Mouse (Mus musculus): ENCODE measurements at regions not wholly inside any gene's neighbourhood (a gene's known extent, or its start where the extent isn't known, plus 50 kb on each side); places are given as distances from the start of the nearest gene placed in this dataset.
A peak's percentile ranks its signal among the peaks of the same experiment; 100 is the strongest.

DNA sequence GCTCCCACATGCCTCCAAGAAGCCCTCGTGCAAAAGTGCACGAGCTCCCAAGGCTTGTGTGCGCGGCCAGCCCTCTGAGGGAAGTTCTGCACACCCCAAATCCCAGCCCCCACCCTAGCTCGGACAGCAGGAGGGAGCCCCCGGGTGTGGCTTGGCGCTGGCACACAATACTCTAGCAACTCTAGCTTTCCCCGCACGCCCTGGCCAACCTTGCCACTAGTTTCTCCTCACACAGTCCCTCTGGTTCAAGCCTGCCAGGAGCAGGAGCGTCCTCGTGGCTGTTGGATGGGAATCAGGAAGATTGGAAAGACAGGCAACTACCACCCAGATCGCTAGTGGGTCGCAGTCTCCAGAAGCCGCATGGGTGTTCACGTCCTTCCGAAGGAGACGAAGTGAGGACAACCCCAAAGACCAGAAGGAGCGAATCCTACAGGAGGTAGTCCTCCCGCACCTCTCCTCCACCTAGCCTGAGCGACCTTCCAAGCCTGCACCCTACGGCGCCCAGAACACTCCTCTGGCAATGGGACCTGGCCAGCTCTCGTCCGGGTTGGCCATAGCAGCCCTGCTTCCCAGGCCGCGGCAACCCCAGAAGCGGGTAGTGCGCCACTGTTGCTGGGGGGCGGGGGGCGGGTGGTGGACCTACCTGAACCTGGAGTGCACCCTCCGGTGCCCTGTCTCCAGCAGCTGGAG is 243.9 kb downstream of the Tex13c3 start:
- ATAC-seq (ENCODE audit: low FRiP score, low read depth): peak; percentile 85
- Histone ChIP-seq H3K4me1 (no peaks in the 10 kb centered on the region), H3K9ac (no peak overlapping the region), H3K9me3 (no peaks in the 10 kb centered on the region), H3K36me3 (no peaks in the 10 kb centered on the region), H3K27me3 (replicated peaks) (no peaks in the 10 kb centered on the region), H3K27ac (no peak overlapping the region), H3K4me2 (replicated peaks) (peak overlapping the region; percentile 74), H3K4me3 (peak overlapping the region; percentile 42)
- WGBS: 18% methylated on average over 31 of the region's 31 CpGs

DNA sequence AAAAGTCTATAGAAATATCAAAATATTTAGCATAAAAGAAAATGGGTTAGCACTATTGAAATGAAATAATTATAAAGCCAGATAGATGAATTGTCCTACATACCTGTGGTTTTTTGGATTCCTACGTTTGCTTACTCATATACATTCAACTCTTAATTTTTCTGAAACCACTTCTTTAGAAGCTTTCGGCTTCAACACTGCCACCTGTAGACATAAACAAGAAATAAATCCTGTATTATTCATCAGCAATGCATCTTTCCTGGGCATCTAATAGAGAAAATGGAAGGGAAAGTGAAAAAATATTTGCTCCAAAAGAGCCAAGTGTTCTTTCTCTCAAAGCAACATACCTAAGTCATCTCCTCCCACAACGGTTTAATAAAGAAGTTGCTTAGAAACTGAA is 245.7 kb downstream of the Tex13c3 start:
- Histone ChIP-seq H3K4me2 (replicated peaks) (no peak overlapping the region), H3K9ac (no peak overlapping the region), H3K27ac (no peak overlapping the region), H3K36me3 (no peaks in the 10 kb centered on the region), H3K27me3 (replicated peaks) (no peaks in the 10 kb centered on the region), H3K9me3 (no peaks in the 10 kb centered on the region), H3K4me3 (no peak overlapping the region), H3K4me1 (no peaks in the 10 kb centered on the region)
- 76% methylated on average over 3 of the region's 3 CpGs for WGBS
- no peak for ATAC-seq (ENCODE audit: low FRiP score, low read depth)

GRCm38 (mm10) chrX:19231823-19232222 is 249.3 kb downstream of the Tex13c3 start:
- 87% methylated on average over 3 of the region's 3 CpGs for WGBS
- no peak overlapping the region for H3K4me3 ChIP-seq
- H3K9me3 ChIP-seq: no peaks in the 10 kb centered on the region
- no peaks in the 10 kb centered on the region for H3K4me1 ChIP-seq
- no peak overlapping the region for H3K4me2 ChIP-seq (replicated peaks)
- H3K27me3 ChIP-seq (replicated peaks): no peaks in the 10 kb centered on the region
- H3K27ac ChIP-seq: no peak overlapping the region
- H3K36me3 ChIP-seq: no peaks in the 10 kb centered on the region
- no peak overlapping the region for H3K9ac ChIP-seq
- no peak for ATAC-seq (ENCODE audit: low FRiP score, low read depth)

GRCm38 (mm10) chrX:19223336-19223735 is 257.8 kb downstream of the Tex13c3 start:
- Histone ChIP-seq H3K4me1 (no peaks in the 10 kb centered on the region), H3K27me3 (replicated peaks) (no peaks in the 10 kb centered on the region), H3K4me2 (replicated peaks) (no peak overlapping the region), H3K9ac (no peak overlapping the region), H3K27ac (no peak overlapping the region), H3K36me3 (no peaks in the 10 kb centered on the region), H3K9me3 (no peaks in the 10 kb centered on the region), H3K4me3 (no peak overlapping the region)
- no peak for ATAC-seq (ENCODE audit: low FRiP score, low read depth)

DNA sequence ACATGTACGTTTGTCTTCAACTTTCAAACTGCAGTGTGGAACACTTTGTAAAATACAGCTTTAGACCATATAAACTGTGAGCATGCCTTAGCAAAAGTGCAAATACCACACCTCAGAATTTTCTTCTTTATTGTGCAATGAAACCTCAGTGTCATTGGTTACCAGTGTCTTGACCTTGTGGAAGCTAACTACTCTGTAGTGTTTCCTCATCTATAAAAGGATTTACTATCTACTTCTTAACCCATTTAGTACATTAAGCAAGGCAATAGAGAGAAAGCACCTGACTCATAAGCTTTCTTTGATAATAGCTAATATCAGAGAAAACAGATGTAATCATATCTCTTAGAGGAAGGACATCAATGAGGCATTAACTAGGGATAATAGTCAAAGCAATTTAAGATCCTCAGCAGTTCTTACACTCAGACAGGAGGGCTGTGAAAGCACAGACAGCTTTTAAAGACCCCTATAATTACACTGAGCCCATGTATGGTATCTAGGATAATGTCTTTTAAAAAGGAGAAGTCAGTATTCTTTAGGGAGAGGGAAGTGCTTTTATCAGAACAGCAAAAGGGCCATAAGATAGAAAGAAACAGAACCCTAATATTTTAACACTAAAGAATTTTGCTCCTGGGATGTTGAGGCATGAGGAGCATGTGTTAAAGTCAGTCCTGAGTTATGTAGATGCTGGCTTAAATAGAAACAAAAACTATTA is 260.2 kb downstream of the Tex13c3 start:
- WGBS: 90% methylated on average over 1 of the region's 1 CpGs
- H3K4me1 ChIP-seq: no peaks in the 10 kb centered on the region
- H3K4me3 ChIP-seq: no peak overlapping the region
- no peak overlapping the region for H3K9ac ChIP-seq
- no peaks in the 10 kb centered on the region for H3K9me3 ChIP-seq
- no peak overlapping the region for H3K27ac ChIP-seq
- H3K36me3 ChIP-seq: no peaks in the 10 kb centered on the region
- ATAC-seq (ENCODE audit: low FRiP score, low read depth): no peak
- H3K4me2 ChIP-seq (replicated peaks): no peak overlapping the region
- no peaks in the 10 kb centered on the region for H3K27me3 ChIP-seq (replicated peaks)

DNA sequence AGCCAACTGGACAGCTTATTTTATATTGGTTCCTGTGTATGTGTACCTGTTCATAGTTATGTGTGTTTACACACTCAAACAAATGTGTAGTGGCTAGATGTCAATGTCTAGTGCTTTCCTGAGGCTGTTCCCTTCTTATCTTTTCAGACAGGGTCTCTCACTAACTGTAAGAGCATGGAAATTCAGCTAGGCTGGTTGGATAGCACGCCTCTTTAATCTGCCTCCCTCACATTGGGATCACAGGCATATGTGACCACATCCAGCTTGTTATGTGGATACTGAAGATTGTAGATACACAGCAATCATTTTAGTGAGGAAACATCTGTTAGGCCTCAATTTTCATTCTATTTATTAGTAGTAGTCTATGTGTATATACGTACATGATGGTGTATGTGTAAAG is 261.4 kb downstream of the Tex13c3 start:
- no peak for ATAC-seq (ENCODE audit: low FRiP score, low read depth)
- Histone ChIP-seq H3K9ac (no peak overlapping the region), H3K9me3 (no peaks in the 10 kb centered on the region), H3K4me3 (no peak overlapping the region), H3K4me2 (replicated peaks) (no peak overlapping the region), H3K36me3 (no peaks in the 10 kb centered on the region), H3K27ac (no peak overlapping the region), H3K27me3 (replicated peaks) (no peaks in the 10 kb centered on the region), H3K4me1 (no peaks in the 10 kb centered on the region)
- 78% methylated on average over 2 of the region's 2 CpGs for WGBS

DNA sequence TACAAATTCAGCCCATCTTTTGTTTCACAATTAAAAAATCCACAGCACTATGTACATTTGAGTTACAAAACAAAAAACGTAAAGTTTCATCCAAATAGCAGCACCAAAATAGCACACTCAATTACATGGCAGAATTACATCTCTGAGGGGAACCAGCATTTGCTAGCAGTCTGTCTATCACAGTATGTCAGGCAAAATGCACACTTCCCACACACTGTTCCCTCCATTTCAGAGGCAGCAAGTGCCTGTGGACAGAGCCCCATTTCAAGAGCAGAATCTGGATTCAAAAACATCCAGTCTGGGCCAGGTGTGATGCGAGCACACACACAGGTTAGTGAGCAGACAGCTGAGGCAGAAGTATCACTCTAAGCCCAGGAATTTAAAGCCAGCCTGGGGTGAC is 261.8 kb downstream of the Tex13c3 start:
- no peak overlapping the region for H3K27ac ChIP-seq

GRCm38 (mm10) chrX:19206420-19206819 is 274.7 kb downstream of the Tex13c3 start:
- H3K9me3 ChIP-seq: no peaks in the 10 kb centered on the region
- no peak overlapping the region for H3K27ac ChIP-seq
- no peaks in the 10 kb centered on the region for H3K27me3 ChIP-seq (replicated peaks)
- H3K4me1 ChIP-seq: no peaks in the 10 kb centered on the region
- H3K4me2 ChIP-seq (replicated peaks): no peak overlapping the region
- no peak overlapping the region for H3K4me3 ChIP-seq
- H3K36me3 ChIP-seq: no peaks in the 10 kb centered on the region
- H3K9ac ChIP-seq: no peak overlapping the region
- no peak for ATAC-seq (ENCODE audit: low FRiP score, low read depth)
- 57% methylated on average over 1 of the region's 1 CpGs for WGBS

More for the DNA sequence above, 261.8 kb downstream of the Tex13c3 start:
- H3K9ac ChIP-seq: no peak overlapping the region
- no peaks in the 10 kb centered on the region for H3K27me3 ChIP-seq (replicated peaks)
- no peak for ATAC-seq (ENCODE audit: low FRiP score, low read depth)
- no peak overlapping the region for H3K4me2 ChIP-seq (replicated peaks)
- H3K4me1 ChIP-seq: no peaks in the 10 kb centered on the region
- no peaks in the 10 kb centered on the region for H3K9me3 ChIP-seq
- no peaks in the 10 kb centered on the region for H3K36me3 ChIP-seq
- no peak overlapping the region for H3K4me3 ChIP-seq
- 84% methylated on average over 2 of the region's 2 CpGs for WGBS

DNA sequence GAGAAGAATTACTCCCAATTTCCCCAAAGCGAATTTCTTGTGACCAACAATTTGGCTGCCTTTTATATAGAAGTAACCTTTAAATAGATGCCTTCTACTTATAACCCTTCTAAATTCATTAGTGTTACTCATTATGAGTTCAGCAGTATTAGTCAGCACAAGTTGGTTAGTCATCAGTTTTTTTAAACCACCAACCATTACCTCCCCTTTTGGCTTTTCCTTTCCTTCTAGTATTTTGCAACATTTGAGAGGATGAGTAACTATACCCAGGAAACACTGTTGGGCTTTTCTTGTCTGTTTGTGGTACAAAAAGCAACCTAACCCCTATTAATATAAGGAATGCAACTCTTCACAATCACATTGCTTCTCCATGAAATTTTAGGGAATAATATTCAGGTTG is 278.6 kb downstream of the Tex13c3 start:
- Histone ChIP-seq H3K36me3 (no peaks in the 10 kb centered on the region), H3K27ac (no peak overlapping the region), H3K9ac (no peak overlapping the region), H3K4me3 (no peak overlapping the region), H3K4me2 (replicated peaks) (no peak overlapping the region), H3K9me3 (no peaks in the 10 kb centered on the region), H3K27me3 (replicated peaks) (no peaks in the 10 kb centered on the region), H3K4me1 (no peaks in the 10 kb centered on the region)
- ATAC-seq (ENCODE audit: low FRiP score, low read depth): no peak
- 89% methylated on average over 1 of the region's 1 CpGs for WGBS

GRCm38 (mm10) chrX:19201383-19201782 is 279.7 kb downstream of the Tex13c3 start:
- Histone ChIP-seq H3K9ac (no peak overlapping the region), H3K36me3 (no peaks in the 10 kb centered on the region), H3K4me1 (no peaks in the 10 kb centered on the region), H3K9me3 (no peaks in the 10 kb centered on the region), H3K4me2 (replicated peaks) (no peak overlapping the region), H3K27ac (no peak overlapping the region), H3K4me3 (no peak overlapping the region), H3K27me3 (replicated peaks) (no peaks in the 10 kb centered on the region)
- no peak for ATAC-seq (ENCODE audit: low FRiP score, low read depth)
- 82% methylated on average over 1 of the region's 1 CpGs for WGBS

DNA sequence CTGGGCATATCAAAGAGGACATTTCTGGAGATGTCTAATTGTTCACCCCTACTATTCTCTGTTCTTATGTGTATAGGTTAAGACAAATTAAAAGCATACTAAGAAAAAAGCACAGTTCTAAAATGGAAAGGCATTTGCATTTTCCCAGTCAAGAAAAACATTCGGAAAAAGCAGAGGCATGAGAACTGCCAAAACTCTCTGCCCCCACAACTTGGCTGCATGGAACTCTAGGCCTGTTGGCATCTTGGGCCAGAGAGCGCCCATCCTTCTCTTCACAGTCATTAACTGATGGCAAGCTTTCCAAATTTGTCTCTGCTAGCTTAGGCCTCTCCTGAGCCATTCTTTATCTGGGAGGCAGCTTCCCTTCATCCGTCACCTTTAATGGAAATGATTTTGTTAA is 281.6 kb downstream of the Tex13c3 start:
- no peak overlapping the region for H3K9ac ChIP-seq
- WGBS: 84% methylated on average over 3 of the region's 3 CpGs
- no peaks in the 10 kb centered on the region for H3K27me3 ChIP-seq (replicated peaks)
- H3K27ac ChIP-seq: no peak overlapping the region
- H3K4me1 ChIP-seq: no peaks in the 10 kb centered on the region
- no peak for ATAC-seq (ENCODE audit: low FRiP score, low read depth)
- H3K36me3 ChIP-seq: no peaks in the 10 kb centered on the region
- H3K4me2 ChIP-seq (replicated peaks): no peak overlapping the region
- H3K4me3 ChIP-seq: no peak overlapping the region
- H3K9me3 ChIP-seq: no peaks in the 10 kb centered on the region

GRCm38 (mm10) chrX:19168983-19169382 is 312.1 kb downstream of the Tex13c3 start:
- no peak overlapping the region for H3K4me2 ChIP-seq (replicated peaks)
- no peak overlapping the region for H3K4me3 ChIP-seq
- H3K27ac ChIP-seq: no peak overlapping the region
- no peak for ATAC-seq (ENCODE audit: low FRiP score, low read depth)
- no peaks in the 10 kb centered on the region for H3K4me1 ChIP-seq
- H3K27me3 ChIP-seq (replicated peaks): no peaks in the 10 kb centered on the region
- WGBS: 81% methylated on average over 2 of the region's 2 CpGs
- H3K9me3 ChIP-seq: no peaks in the 10 kb centered on the region
- no peak overlapping the region for H3K9ac ChIP-seq
- no peaks in the 10 kb centered on the region for H3K36me3 ChIP-seq

GRCm38 (mm10) chrX:19168546-19168945 is 312.6 kb downstream of the Tex13c3 start:
- no peaks in the 10 kb centered on the region for H3K36me3 ChIP-seq
- 83% methylated on average over 5 of the region's 5 CpGs for WGBS
- H3K9me3 ChIP-seq: no peaks in the 10 kb centered on the region
- H3K27me3 ChIP-seq (replicated peaks): no peaks in the 10 kb centered on the region
- no peak overlapping the region for H3K4me3 ChIP-seq
- H3K4me1 ChIP-seq: no peaks in the 10 kb centered on the region
- no peak overlapping the region for H3K9ac ChIP-seq
- no peak overlapping the region for H3K27ac ChIP-seq
- ATAC-seq (ENCODE audit: low FRiP score, low read depth): no peak
- no peak overlapping the region for H3K4me2 ChIP-seq (replicated peaks)
